Mouse (Mus musculus) limb, embryonic 12.5 days (tissue): ENCODE measurements around the gene Anapc5. TPM values are rescaled to one million over a fixed set of nuclear protein-coding genes. Genes with fewer than 3 reads are reported as not detected.
A peak's percentile ranks its signal among the peaks of the same experiment; 100 is the strongest.

Source experiments
- ATAC-seq: fragments of 200-750 bp; cut with Nextera tagmentation; 2 replicates; pipeline ENCODE4 v1.8.0; 2017; ENCODE audit warnings: low read depth, moderate TSS enrichment; ENCODE audit not compliant: insufficient number of reproducible peaks, insufficient read depth, low FRiP score, low TSS enrichment
- H3K27ac ChIP-seq: fragments of 300-500 bp; sonication (generic); 2 replicates; pipeline ENCODE4 v1.5.1; 2016; ENCODE audit warnings: mild to moderate bottlenecking, moderate library complexity
- H3K27me3 ChIP-seq: fragments of 300-500 bp; sonication (generic); 2 replicates; pipeline ENCODE4 v1.6.1; 2016; ENCODE audit warnings: mild to moderate bottlenecking, moderate library complexity
- H3K36me3 ChIP-seq: fragments of 300-500 bp; sonication (generic); 2 replicates; pipeline ENCODE4 v1.6.1; 2016; ENCODE audit warnings: mild to moderate bottlenecking, moderate library complexity
- H3K4me1 ChIP-seq: fragments of 300-500 bp; sonication (generic); replicated peaks from 2 replicates; pipeline ENCODE4 v1.6.1; 2016
- H3K4me2 ChIP-seq: fragments of 300-500 bp; sonication (generic); 2 replicates; pipeline ENCODE4 v1.6.1; 2016; ENCODE audit warnings: mild to moderate bottlenecking, moderate library complexity
- H3K4me3 ChIP-seq: fragments of 300-500 bp; sonication (generic); replicated peaks from 2 replicates; pipeline ENCODE4 v1.5.1; 2016; ENCODE audit warnings: mild to moderate bottlenecking
- H3K9ac ChIP-seq: fragments of 300-500 bp; sonication (generic); replicated peaks from 2 replicates; pipeline ENCODE4 v1.6.1; 2016; ENCODE audit warnings: mild to moderate bottlenecking, moderate library complexity
- H3K9me3 ChIP-seq: fragments of 300-500 bp; sonication (generic); 2 replicates; pipeline ENCODE4 v1.6.1; 2016; ENCODE audit warnings: mild to moderate bottlenecking, moderate library complexity
- WGBS: fragments of 180-500 bp; shearing (Covaris S2); methylation state at CpG from one replicate; pipeline ENCODE4 v1.1.7; 2016; 5-methylcytosine and 5-hydroxymethylcytosine counted together
- polyA plus RNA-seq: library from polyadenylated mRNA; unstranded; fragments of >200 nt; fragmentation: Nextera tagmentation; extraction: Ambion mirVana; gene quantifications from 2 replicates; pipeline ENCODE4 v1.2.1, GENCODE M21; 2016

The Anapc5 gene
- polyA plus RNA-seq, 1 experiment from 2014 or later: 493 TPM

DNA sequence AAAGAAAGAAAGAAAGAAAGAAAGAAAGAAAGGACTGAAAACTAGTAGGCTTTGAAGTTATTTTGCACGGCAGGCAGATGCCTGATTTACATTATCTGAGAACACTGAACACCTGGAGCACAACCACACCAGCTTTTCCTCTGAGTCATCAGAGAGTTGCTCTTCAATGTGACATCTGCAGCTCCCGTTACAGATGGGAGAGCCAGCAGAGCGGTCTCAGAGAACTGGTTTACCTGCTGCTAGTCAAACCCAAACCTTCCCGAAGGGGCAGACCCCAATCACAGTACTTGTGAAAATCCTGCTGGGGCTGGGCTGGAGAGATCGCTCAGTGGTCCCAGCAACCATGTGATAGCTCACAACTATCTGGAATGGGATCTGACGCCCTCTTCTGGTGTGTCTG is 3.3 kb upstream of the Anapc5 start:
- ATAC-seq: no peak
- no peaks in the 10 kb centered on the region for H3K9me3 ChIP-seq
- WGBS: 66% methylated on average over 6 of the region's 6 CpGs
- H3K27ac ChIP-seq: no peak overlapping the region
- H3K4me2 ChIP-seq: no peak overlapping the region
- no peak overlapping the region for H3K9ac ChIP-seq
- peaks cover 8% of the 10 kb centered on the region for H3K4me1 ChIP-seq
- peaks cover 2% of the 10 kb centered on the region for H3K36me3 ChIP-seq
- no peaks in the 10 kb centered on the region for H3K27me3 ChIP-seq
- no peak overlapping the region for H3K4me3 ChIP-seq

DNA sequence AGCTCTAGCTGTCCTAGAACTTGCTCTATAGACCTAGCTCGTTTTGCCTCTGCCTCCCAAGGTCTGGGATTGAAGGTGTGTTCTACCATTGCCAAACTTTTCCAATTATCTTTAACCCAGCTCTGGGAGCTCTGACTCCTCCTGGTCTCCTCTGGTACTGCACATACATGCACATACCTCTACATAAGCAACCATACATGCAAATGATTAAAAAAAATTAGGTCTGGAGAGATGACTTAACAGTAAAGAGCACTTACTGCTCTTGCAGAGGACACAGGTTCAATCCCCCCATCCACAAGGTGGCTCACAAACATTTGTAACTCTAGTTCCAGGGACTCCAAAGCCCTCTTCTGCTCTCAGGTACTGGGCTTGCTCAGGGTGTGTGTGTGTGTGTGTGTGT is 2.8 kb upstream of the Anapc5 start:
- 70% methylated on average over 1 of the region's 1 CpGs for WGBS
- Histone ChIP-seq H3K36me3 (peaks cover 6% of the 10 kb centered on the region), H3K4me1 (peaks cover 10% of the 10 kb centered on the region), H3K27me3 (no peaks in the 10 kb centered on the region), H3K27ac (no peak overlapping the region), H3K9ac (no peak overlapping the region), H3K9me3 (no peaks in the 10 kb centered on the region), H3K4me2 (no peak overlapping the region), H3K4me3 (no peak overlapping the region)
- ATAC-seq: no peak

DNA sequence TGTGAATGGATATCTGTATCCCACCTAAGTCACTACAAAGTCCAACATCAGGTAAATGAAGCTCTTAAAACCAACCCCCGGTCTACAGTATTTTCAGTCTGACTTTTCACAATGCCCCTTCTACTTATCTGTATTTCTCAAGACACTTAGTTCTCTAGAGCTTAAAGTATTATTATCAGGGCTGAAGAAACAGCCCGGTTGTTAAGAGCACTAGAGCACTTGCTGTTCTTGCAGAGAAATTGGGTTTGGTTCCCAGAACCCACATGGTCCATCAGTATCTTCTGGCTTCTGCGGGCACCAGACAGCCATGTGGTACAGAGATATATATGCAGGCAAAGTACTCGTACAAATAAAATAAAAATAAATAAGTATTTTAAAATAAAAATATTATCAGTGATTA is 1.3 kb upstream of the Anapc5 start:
- no peak for ATAC-seq
- 96% methylated on average over 4 of the region's 4 CpGs for WGBS
- H3K4me3 ChIP-seq: no peak overlapping the region
- no peak overlapping the region for H3K27ac ChIP-seq
- H3K9me3 ChIP-seq: no peaks in the 10 kb centered on the region
- peaks cover 10% of the 10 kb centered on the region for H3K4me1 ChIP-seq
- no peak overlapping the region for H3K4me2 ChIP-seq
- no peaks in the 10 kb centered on the region for H3K27me3 ChIP-seq
- H3K36me3 ChIP-seq: peaks cover 21% of the 10 kb centered on the region
- H3K9ac ChIP-seq: no peak overlapping the region

GRCm38 (mm10) chr5:122821524-122821885 is 366 bp upstream of the Anapc5 start:
- ATAC-seq: peak; percentile 76
- under 1% methylated on average over 10 of the region's 10 CpGs for WGBS
- H3K9me3 ChIP-seq: no peaks in the 10 kb centered on the region

GRCm38 (mm10) chr5:122812699-122813098 is 8.4 kb downstream of the Anapc5 start:
- no peak for ATAC-seq
- no peak overlapping the region for H3K4me3 ChIP-seq

More at GRCm38 (mm10) chr5:122821524-122821885, 366 bp upstream of the Anapc5 start:
- peak overlapping the region; percentile 73 for H3K4me3 ChIP-seq
- no peaks in the 10 kb centered on the region for H3K27me3 ChIP-seq
- peak overlapping the region; percentile 45; the same call in 1 of the 2 replicates for H3K9ac ChIP-seq
- H3K27ac ChIP-seq: peak overlapping the region; percentile 98
- peaks cover 10% of the 10 kb centered on the region for H3K4me1 ChIP-seq
- H3K4me2 ChIP-seq: peak overlapping the region; percentile 58
- H3K36me3 ChIP-seq: peaks cover 30% of the 10 kb centered on the region

DNA sequence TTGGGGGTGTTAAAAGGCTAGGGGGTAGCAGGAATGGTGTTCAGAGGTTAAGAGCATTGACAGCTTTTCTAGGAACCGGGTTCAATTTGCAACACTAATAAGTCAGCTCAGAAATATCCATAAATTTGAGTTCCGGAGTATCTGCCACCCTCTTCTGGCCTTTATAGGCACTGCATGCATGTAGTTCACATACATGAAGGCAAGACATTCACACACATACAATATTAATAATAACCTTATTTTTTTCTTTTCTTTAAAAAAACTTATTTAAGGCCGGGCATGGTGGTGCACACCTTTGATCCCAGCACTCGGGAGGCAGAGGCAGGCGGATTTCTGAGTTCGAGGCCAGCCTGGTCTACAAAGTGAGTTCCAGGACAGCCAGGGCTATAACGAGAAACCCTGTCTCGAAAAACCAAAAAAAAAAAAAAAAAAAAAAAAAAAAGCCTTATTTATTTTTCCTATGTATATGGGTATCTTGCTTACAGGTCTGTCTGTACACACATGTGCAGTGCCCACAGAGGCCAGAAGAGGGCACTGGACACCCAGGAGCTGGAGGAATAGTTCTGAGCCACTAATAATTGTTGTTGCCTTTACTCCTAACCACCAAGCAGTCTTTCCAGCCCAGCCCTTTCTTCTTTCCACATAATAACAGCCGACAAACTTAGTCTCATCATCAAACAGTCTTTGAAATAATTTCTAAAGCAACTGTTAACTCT is 9.6 kb downstream of the Anapc5 start:
- H3K4me1 ChIP-seq: no peaks in the 10 kb centered on the region
- H3K9ac ChIP-seq: no peak overlapping the region
- peaks cover 95% of the 10 kb centered on the region for H3K36me3 ChIP-seq
- WGBS: 82% methylated on average over 9 of the region's 9 CpGs
- no peak overlapping the region for H3K27ac ChIP-seq
- ATAC-seq: no peak
- H3K9me3 ChIP-seq: no peaks in the 10 kb centered on the region
- H3K4me2 ChIP-seq: no peak overlapping the region
- no peaks in the 10 kb centered on the region for H3K27me3 ChIP-seq
- H3K4me3 ChIP-seq: no peak overlapping the region

More at GRCm38 (mm10) chr5:122812699-122813098, 8.4 kb downstream of the Anapc5 start:
- Histone ChIP-seq H3K9ac (no peak overlapping the region), H3K27ac (no peak overlapping the region), H3K4me2 (no peak overlapping the region), H3K36me3 (peaks cover 94% of the 10 kb centered on the region), H3K4me1 (no peaks in the 10 kb centered on the region), H3K9me3 (no peaks in the 10 kb centered on the region), H3K27me3 (no peaks in the 10 kb centered on the region)
- 85% methylated on average over 3 of the region's 3 CpGs for WGBS

DNA sequence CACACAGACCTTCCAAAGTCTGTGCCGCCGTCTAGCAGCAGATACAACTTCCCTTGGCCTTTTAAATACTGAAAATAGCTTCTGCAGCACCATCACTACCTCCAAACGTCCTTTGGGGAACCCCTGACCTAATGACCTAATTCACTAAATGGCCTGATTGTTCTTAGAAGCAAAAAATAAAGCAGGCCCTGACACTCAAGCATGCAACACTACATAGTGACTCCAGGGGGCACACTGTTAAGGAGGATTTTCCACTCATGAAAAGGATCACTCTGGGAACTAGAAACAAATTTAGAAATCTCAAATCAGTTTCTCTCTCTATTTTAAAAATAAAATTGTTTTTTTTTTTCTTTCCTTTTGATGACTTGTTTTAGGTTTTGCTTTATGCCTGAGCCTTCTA is 15.6 kb downstream of the Anapc5 start:
- ATAC-seq: no peak
- Histone ChIP-seq H3K9me3 (no peaks in the 10 kb centered on the region), H3K4me1 (no peaks in the 10 kb centered on the region), H3K27ac (no peak overlapping the region), H3K4me3 (no peak overlapping the region), H3K27me3 (no peaks in the 10 kb centered on the region), H3K4me2 (no peak overlapping the region), H3K9ac (no peak overlapping the region), H3K36me3 (peaks cover 100% of the 10 kb centered on the region)
- WGBS: 68% methylated on average over 3 of the region's 3 CpGs

DNA sequence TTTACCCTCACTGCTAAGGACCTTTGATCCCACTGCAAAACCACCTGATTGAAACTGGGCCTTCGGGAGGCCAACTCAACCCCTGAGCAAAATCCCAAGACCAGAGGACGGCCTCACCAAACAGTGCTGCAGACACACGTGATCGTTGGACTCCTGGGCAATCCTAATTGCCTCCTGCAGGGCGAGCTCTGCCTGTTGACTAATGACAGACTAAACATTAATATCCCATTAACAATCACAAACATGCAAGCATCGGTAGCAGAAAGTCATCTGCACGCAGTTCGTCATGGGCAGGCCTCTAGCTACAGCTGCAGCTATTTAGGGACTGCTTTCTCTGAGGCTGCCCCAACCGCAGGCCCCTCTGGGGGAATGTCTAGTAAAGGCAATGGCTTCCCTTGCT is 18.4 kb downstream of the Anapc5 start:
- no peak for ATAC-seq
- Histone ChIP-seq H3K9me3 (no peaks in the 10 kb centered on the region), H3K27me3 (no peaks in the 10 kb centered on the region), H3K9ac (no peak overlapping the region), H3K4me1 (no peaks in the 10 kb centered on the region), H3K27ac (no peak overlapping the region), H3K4me3 (no peak overlapping the region), H3K36me3 (peaks cover 100% of the 10 kb centered on the region), H3K4me2 (no peak overlapping the region)
- WGBS: 65% methylated on average over 9 of the region's 9 CpGs

DNA sequence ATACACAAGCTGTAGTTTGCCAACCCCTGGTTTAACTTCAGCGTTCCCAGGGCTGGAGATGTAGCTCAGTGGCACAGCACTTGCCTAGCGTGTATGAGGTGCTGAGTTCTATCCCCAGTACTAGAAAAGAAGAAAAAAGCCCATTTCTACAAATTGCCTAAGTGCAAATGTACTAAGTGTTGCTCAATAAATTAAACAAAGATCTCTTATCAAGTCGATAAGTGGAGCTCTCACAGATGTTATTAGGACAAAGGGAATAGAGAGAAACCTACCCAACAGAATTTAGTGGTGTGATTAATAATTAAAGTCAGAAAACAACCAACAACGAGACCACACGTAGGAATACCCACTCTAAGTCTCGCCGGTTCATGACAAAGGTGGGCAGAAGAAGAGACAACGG is 19.5 kb downstream of the Anapc5 start:
- Histone ChIP-seq H3K4me3 (no peak overlapping the region), H3K9me3 (no peaks in the 10 kb centered on the region), H3K9ac (no peak overlapping the region), H3K36me3 (peaks cover 97% of the 10 kb centered on the region), H3K4me2 (no peak overlapping the region), H3K27me3 (no peaks in the 10 kb centered on the region), H3K27ac (no peak overlapping the region), H3K4me1 (no peaks in the 10 kb centered on the region)
- ATAC-seq: no peak
- WGBS: 93% methylated on average over 8 of the region's 8 CpGs

DNA sequence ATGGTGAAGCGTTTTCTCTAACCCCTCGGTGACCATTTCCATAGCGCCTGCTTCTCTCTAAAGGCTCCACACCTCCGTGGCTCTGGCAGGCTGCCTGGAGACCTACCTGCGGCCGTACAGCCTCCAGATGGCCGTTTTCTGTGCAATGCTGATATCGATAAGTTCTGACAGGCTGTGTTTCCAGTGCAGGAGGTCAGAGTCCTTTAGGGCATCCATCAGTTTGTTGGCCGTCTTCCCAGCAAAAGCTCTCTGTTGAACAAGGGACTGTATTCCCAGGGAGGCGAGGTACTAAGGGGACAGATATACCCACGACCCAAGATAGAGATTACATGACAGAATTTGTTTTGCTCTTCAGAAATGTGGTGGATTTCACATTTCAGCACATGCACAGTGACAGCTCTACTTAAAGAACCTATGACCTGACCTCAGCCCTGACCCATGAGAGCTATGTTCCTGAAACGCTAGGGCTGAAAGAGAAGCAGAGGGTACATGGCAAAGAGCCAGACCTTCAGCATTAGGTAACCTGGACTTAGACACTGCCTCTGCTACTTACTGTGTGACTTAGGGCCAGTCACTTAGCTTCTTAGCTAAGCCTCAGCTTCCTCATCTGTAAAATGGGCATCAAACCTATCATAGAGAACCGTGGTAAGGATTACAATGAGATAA is 20.7 kb downstream of the Anapc5 start:
- WGBS: 78% methylated on average over 13 of the region's 13 CpGs
- H3K9me3 ChIP-seq: no peaks in the 10 kb centered on the region
- H3K36me3 ChIP-seq: peaks cover 97% of the 10 kb centered on the region
- no peak overlapping the region for H3K27ac ChIP-seq
- no peak overlapping the region for H3K4me2 ChIP-seq
- no peak overlapping the region for H3K4me3 ChIP-seq
- no peaks in the 10 kb centered on the region for H3K4me1 ChIP-seq
- H3K9ac ChIP-seq: no peak overlapping the region
- no peak for ATAC-seq
- H3K27me3 ChIP-seq: no peaks in the 10 kb centered on the region

GRCm38 (mm10) chr5:122799379-122800344 is 21.5 kb downstream of the Anapc5 start:
- Histone ChIP-seq H3K9me3 (no peaks in the 10 kb centered on the region), H3K4me1 (no peaks in the 10 kb centered on the region), H3K27me3 (no peaks in the 10 kb centered on the region), H3K27ac (no peak overlapping the region), H3K36me3 (peaks cover 97% of the 10 kb centered on the region), H3K4me3 (no peak overlapping the region), H3K9ac (no peak overlapping the region), H3K4me2 (no peak overlapping the region)
- ATAC-seq: no peak
- 86% methylated on average over 17 of the region's 17 CpGs for WGBS
